Mouse (Mus musculus) central nervous system, embryonic 11.5 days (tissue): ENCODE results near the gene Kctd12b. TPM values are rescaled to one million over a fixed set of nuclear protein-coding genes. Genes with fewer than 3 reads are reported as not detected.

Source experiments
- polyA plus RNA-seq: library from polyadenylated mRNA; depleted of rRNA; stranded (reverse); fragments of >200 nt; gene quantifications from 2 replicates; pipeline ENCODE4 v1.2.3, GENCODE M21; 2012; rRNA removed

The Kctd12b gene
- polyA plus RNA-seq = 1.7 and 5.1 TPM in 2 replicates

DNA sequence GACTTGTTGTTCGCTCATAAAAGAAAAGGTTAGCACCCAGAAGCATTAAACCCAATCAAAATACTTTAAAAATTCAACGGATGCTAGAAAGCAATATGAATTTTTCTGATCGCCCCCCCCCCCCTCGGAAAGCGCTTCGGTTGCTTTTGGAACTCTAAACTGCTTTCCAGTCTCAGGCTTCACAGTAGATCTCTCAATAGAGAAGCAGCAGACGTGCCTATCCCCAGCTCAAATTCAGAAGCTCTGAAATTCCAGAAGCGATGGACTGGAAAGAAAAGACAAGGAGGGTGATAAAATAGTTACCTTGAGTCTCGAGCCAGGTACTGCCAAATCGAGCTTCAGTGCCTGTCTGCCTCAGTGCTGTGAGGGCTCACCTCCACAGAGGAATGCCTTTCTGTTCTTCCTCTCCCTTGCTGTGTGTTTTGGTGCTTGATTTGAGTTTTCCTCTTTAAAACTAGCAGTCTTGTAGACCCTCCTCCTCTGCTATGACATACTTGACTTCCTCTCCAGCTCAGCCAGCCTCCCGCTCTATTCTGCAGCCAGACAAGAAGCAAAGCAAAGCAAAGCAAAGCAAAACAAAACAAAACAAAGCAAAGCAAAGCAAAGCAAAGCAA lies at the start of gene Kctd12b:
Gene Kctd12b, minus strand, starts transcription at position 610 of the 614 bp plus-strand sequence.

DNA sequence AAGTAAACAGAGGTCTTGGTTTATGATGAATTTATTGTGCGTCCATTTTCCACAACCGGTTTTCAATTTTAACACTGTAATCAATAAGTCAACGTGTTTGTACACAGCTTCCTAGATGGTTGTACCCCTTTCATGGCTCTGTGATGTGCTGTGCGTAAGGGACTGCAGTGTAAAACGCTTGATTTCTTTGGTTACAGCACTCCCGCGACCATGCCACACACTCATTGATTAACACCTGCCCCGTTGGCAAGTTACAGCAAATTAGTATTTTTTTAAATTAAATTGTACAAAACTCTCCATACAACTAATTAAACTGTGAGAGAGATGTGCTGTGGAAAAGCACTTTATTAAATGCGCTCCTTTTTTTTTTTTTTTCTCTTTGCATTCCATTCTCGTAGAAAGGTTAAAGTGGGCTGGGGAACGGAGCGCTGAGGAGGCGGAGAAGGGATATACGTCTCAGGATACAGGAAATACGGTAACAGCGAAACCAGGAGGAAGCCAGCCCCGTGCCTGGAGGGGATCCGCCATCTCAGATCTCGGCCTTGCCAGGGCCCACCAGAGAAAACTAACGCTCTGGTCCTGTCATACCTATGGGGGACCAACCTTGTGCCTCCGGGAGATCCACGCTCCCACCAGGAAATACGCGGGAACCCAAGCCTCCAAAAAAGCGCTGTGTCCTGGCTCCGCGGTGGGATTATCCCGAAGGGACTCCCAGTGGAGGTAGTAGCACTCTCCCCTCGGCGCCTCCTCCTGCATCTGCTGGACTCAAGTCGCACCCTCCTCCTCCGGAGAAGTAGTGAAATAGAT lies 27.1 kb upstream of the Kctd12b start, which contains the start of gene Nbdy:
Gene Nbdy, plus strand, starts transcription at position 481 of the 807 bp plus-strand sequence.

Other genes starting within 250 kb of the Kctd12b start
- gene Ubqln2, start 198.2 kb downstream of the Kctd12b start, polyA plus RNA-seq = 69.9 and 94.8 TPM in 2 replicates
- gene Cypt3, start 137.8 kb downstream of the Kctd12b start, polyA plus RNA-seq = 0.14 TPM in 1 of 2 replicates, not detected in the other
- gene Nbdy, start 27.2 kb upstream of the Kctd12b start, polyA plus RNA-seq = 44.0 and 58.4 TPM in 2 replicates
- gene Spin2c, start 135.8 kb upstream of the Kctd12b start, polyA plus RNA-seq = 11.9 and 18.2 TPM in 2 replicates